ENCODE assay signal across 9 mouse cellular contexts in genomic region chr9:30918466-30919356, GRCm38 (mm10). TPM values are rescaled to one million over a fixed set of nuclear protein-coding genes. Genes with fewer than 3 reads are reported as not detected.
DNase-seq lines count a peak whose midpoint lies in the region; ATAC-seq lines count a peak whose summit lies in the region.
"Had no signal": no experiment of that assay in that cellular context is flagged by ENCODE, and none has a peak within 500 bp of the region (broad histone marks: within the 10 kb centered on the region; RNA-seq: fewer than 3 reads in every experiment).

No protein-coding gene starts in this region.

- peaks cover 19% of the 10 kb centered on the region for H3K4me1 ChIP-seq in heart, embryonic 16.5 days (ENCODE audit: control insufficient read depth, insufficient read depth, low read length)
- H3K4me1 ChIP-seq in limb, embryonic 15.5 days: peaks cover 70% of the 10 kb centered on the region
- H3K4me1 ChIP-seq in liver, embryonic 12.5 days: no peaks in the 10 kb centered on the region

- peak overlapping the region; percentile 85 for H3K4me2 ChIP-seq in heart, embryonic 16.5 days (ENCODE audit: low read depth, low read length)
- peak overlapping the region; percentile 91 for H3K4me2 ChIP-seq in limb, embryonic 15.5 days
- no peak overlapping the region for H3K4me2 ChIP-seq in liver, embryonic 12.5 days

- H3K9me3 ChIP-seq in heart, embryonic 16.5 days (replicated peaks; ENCODE audit: control insufficient read depth, low read length): no peaks in the 10 kb centered on the region
- no peaks in the 10 kb centered on the region for H3K9me3 ChIP-seq in limb, embryonic 15.5 days
- H3K9me3 ChIP-seq in liver, embryonic 12.5 days (replicated peaks): no peaks in the 10 kb centered on the region

- WGBS in heart, embryonic 16.5 days: 45% methylated on average over 12 of the region's 12 CpGs
- WGBS in limb, embryonic 15.5 days: 39% methylated on average over 12 of the region's 12 CpGs
- WGBS in liver, embryonic 12.5 days (ENCODE audit: insufficient replicate concordance): 57% methylated on average over 12 of the region's 12 CpGs

- H3K4me3 ChIP-seq in heart, embryonic 16.5 days (ENCODE audit: low read length): 0 out of 2 replicates have a peak overlapping the region, but pooled peaks have one; percentile 11
- H3K4me3 ChIP-seq in limb, embryonic 15.5 days: peak overlapping the region; percentile 61
- no peak overlapping the region for H3K4me3 ChIP-seq in liver, embryonic 12.5 days

- peak; percentile 68 for DNase-seq in gastrocnemius, adult 18-20 months (ENCODE audit: low spot score)
- no peak for DNase-seq in gastrocnemius, adult 8-10 months (ENCODE audit: low spot score in 2 of 2)
- peak; percentile 61 for DNase-seq in adipocyte (ENCODE audit: low spot score)
- no peak for DNase-seq in right cerebral cortex, postnatal 14 days
- no peak for DNase-seq in retina, postnatal 1 day

- H3K27ac ChIP-seq in heart, embryonic 16.5 days (ENCODE audit: low read length): peak overlapping the region; percentile 32
- H3K27ac ChIP-seq in limb, embryonic 15.5 days: peak overlapping the region; percentile 78
- H3K27ac ChIP-seq in liver, embryonic 12.5 days: no peak overlapping the region

- H3K36me3 ChIP-seq in heart, embryonic 16.5 days (ENCODE audit: control insufficient read depth, insufficient read depth): no peaks in the 10 kb centered on the region
- no peaks in the 10 kb centered on the region for H3K36me3 ChIP-seq in limb, embryonic 15.5 days
- H3K36me3 ChIP-seq in liver, embryonic 12.5 days: no peaks in the 10 kb centered on the region

- peak overlapping the region; percentile 40; the same call in 1 of the 2 replicates for H3K9ac ChIP-seq in heart, embryonic 16.5 days (ENCODE audit: low read length)
- no peak overlapping the region for H3K9ac ChIP-seq in limb, embryonic 15.5 days
- H3K9ac ChIP-seq in liver, embryonic 12.5 days: no peak overlapping the region

- peaks cover 15% of the 10 kb centered on the region; the same call in 1 of the 2 replicates for H3K27me3 ChIP-seq in heart, embryonic 16.5 days (ENCODE audit: control insufficient read depth, insufficient read depth, low read length)
- peaks cover 27% of the 10 kb centered on the region for H3K27me3 ChIP-seq in limb, embryonic 15.5 days
- H3K27me3 ChIP-seq in liver, embryonic 12.5 days (replicated peaks): peaks cover 43% of the 10 kb centered on the region

- ATAC-seq in heart, embryonic 16.5 days (replicated peaks; ENCODE audit: extremely low read depth, insufficient read depth, low FRiP score): no peak
- no peak for ATAC-seq in limb, embryonic 15.5 days (ENCODE audit: insufficient number of reproducible peaks, low FRiP score, low TSS enrichment, low read depth)
- no peak for ATAC-seq in liver, embryonic 12.5 days
- ATAC-seq: CD4-positive, CD25-positive, alpha-beta regulatory T cell, adult 4 months had no signal

RNA-seq across cellular contexts. Expression of gene Adamts15, which starts 3.5 kb away (rescaled TPM):
- 1 to 10 TPM; 1.3 to 3.4 TPM for total RNA-seq in gastrocnemius, adult 18-20 months (2021)
- under 1 TPM; 0.46 to 0.86 (median 0.68) TPM for total RNA-seq in gastrocnemius, adult 8-10 months (2022)
- 4.3 and 5.4 TPM in 2 replicates for polyA plus RNA-seq in heart, embryonic 16.5 days (2015; fragmentation: Nextera tagmentation; extraction: Ambion mirVana)
- polyA plus RNA-seq in limb, embryonic 15.5 days (2015; fragmentation: Nextera tagmentation; extraction: Ambion mirVana): 22.9 and 26.9 TPM in 2 replicates
- 0.99 and 1.5 TPM in 2 replicates for polyA plus RNA-seq in liver, embryonic 12.5 days (2016; fragmentation: Nextera tagmentation; extraction: Ambion mirVana)
- polyA plus RNA-seq: CD4-positive, CD25-positive, alpha-beta regulatory T cell, adult 4 months had no signal

RNA-seq across cellular contexts. Expression of gene Adamts8, which starts 23.7 kb away (rescaled TPM):
- 1 to 10 TPM; 1.1 to 3.7 TPM for total RNA-seq in gastrocnemius, adult 18-20 months (2021)
- 1 to 10 TPM in 3 of 4 experiments, under 1 TPM in 1; 0.43 to 4.0 (median 1.7) TPM for total RNA-seq in gastrocnemius, adult 8-10 months (2022)
- 10.0 and 12.7 TPM in 2 replicates for polyA plus RNA-seq in heart, embryonic 16.5 days (2015; fragmentation: Nextera tagmentation; extraction: Ambion mirVana)
- polyA plus RNA-seq in limb, embryonic 15.5 days (2015; fragmentation: Nextera tagmentation; extraction: Ambion mirVana): 4.6 and 4.8 TPM in 2 replicates
- polyA plus RNA-seq in liver, embryonic 12.5 days (2016; fragmentation: Nextera tagmentation; extraction: Ambion mirVana): 0.13 and 0.16 TPM in 2 replicates

Comparison
In these comparisons a context has a peak if more than half of its experiments do, and no peak if none do; other contexts are left out.
1. DNase-seq: peak in gastrocnemius, adult 18-20 months (single experiment) and adipocyte (single experiment); none in gastrocnemius, adult 8-10 months (0 of 2), right cerebral cortex, postnatal 14 days (single experiment) and retina, postnatal 1 day (single experiment).